Mouse (Mus musculus) gastrocnemius, adult 2 months (tissue): ENCODE measurements at regions not wholly inside any gene's neighbourhood (a gene's known extent, or its start where the extent isn't known, plus 50 kb on each side); places are given as distances from the start of the nearest gene placed in this dataset.

Source experiments
- DNase-seq: peaks from one replicate; pipeline ENCODE4 v3.0.0; 2022
- H3K27ac ChIP-seq: fragments of 200-600 bp; 2 replicates; pipeline ENCODE4 v1.8.1; 2022; ENCODE audit warnings: mild to moderate bottlenecking
- H3K4me3 ChIP-seq: fragments of 200-600 bp; 2 replicates; pipeline ENCODE4 v1.8.1; 2022; ENCODE audit warnings: mild to moderate bottlenecking, moderate library complexity
- CTCF ChIP-seq: fragments of 200-600 bp; IDR thresholded peaks from 2 replicates; pipeline ENCODE4 v1.8.1; 2022; ENCODE audit warnings: antibody characterized with exemption, mild to moderate bottlenecking, moderate library complexity
- intact Hi-C: fragments of 180-260 bp; cut with DNase I; formaldehyde crosslinking; loops from one replicate; pipeline ENCODE4 v1.15.1; 2025

GRCm38 (mm10) chr13:52175665-52176064 is 329.2 kb downstream of the Gadd45g start:
- intact Hi-C loops, result no loop called here
- no peak for TF ChIP-seq CTCF
- Histone ChIP-seq H3K27ac (peak overlapping the region; percentile 86), H3K4me3 (no peak overlapping the region)
- DNase-seq, result peak; percentile 26

GRCm38 (mm10) chr13:52179977-52180376 is 333.5 kb downstream of the Gadd45g start:
- no peak for TF ChIP-seq CTCF
- intact Hi-C loops, result no loop called here
- H3K4me3 ChIP-seq, result no peak overlapping the region
- H3K27ac ChIP-seq, result no peak overlapping the region
- DNase-seq, result no peak

- H3K4me3 ChIP-seq, result no peak overlapping the region
- intact Hi-C loops, result no loop called here
- no peak for DNase-seq
- H3K27ac ChIP-seq, result no peak overlapping the region
- no peak for TF ChIP-seq CTCF
Observed at GRCm38 (mm10) chr13:52183635-52184034, 337.2 kb downstream of the Gadd45g start.

- Histone ChIP-seq H3K4me3 (no peak overlapping the region), H3K27ac (no peak overlapping the region)
- no peak for DNase-seq
- TF ChIP-seq CTCF, result no peak
- intact Hi-C loops, result no loop called here
Observed at GRCm38 (mm10) chr13:52185574-52185973, 339.1 kb downstream of the Gadd45g start.

GRCm38 (mm10) chr13:52187841-52188604 is 341.5 kb downstream of the Gadd45g start:
- Histone ChIP-seq H3K27ac (peak overlapping the region; percentile 38), H3K4me3 (no peak overlapping the region)
- TF ChIP-seq CTCF, result peak; percentile 14; the same call in 1 of the 2 replicates
- peak; percentile 74 for DNase-seq
- intact Hi-C loops, result no loop called here

GRCm38 (mm10) chr13:52188605-52189003 is 342.1 kb downstream of the Gadd45g start:
- DNase-seq, result no peak
- no peak for TF ChIP-seq CTCF
- no peak overlapping the region; the same call in 1 of the 2 replicates for H3K27ac ChIP-seq
- intact Hi-C loops, result no loop called here
- no peak overlapping the region for H3K4me3 ChIP-seq

- intact Hi-C loops, result no loop called here
- Histone ChIP-seq H3K27ac (no peak overlapping the region), H3K4me3 (no peak overlapping the region)
- DNase-seq, result no peak
- no peak for TF ChIP-seq CTCF
Observed at GRCm38 (mm10) chr13:52189382-52189923, 341.6 kb downstream of the Diras2 start.

GRCm38 (mm10) chr13:52190256-52190655 is 340.8 kb downstream of the Diras2 start:
- no peak for TF ChIP-seq CTCF
- Histone ChIP-seq H3K27ac (no peak overlapping the region), H3K4me3 (no peak overlapping the region)
- DNase-seq, result no peak
- intact Hi-C loops, result no loop called here

GRCm38 (mm10) chr13:52190848-52191590 is 340.1 kb downstream of the Diras2 start:
- intact Hi-C loops, result no loop called here
- TF ChIP-seq CTCF, result no peak
- no peak for DNase-seq
- no peak overlapping the region for H3K27ac ChIP-seq
- H3K4me3 ChIP-seq, result no peak overlapping the region

- intact Hi-C loops, result no loop called here
- DNase-seq, result no peak
- TF ChIP-seq CTCF, result no peak
- H3K4me3 ChIP-seq, result no peak overlapping the region
- no peak overlapping the region for H3K27ac ChIP-seq
Observed at GRCm38 (mm10) chr13:52196917-52197316, 334.2 kb downstream of the Diras2 start.

- Histone ChIP-seq H3K27ac (no peak overlapping the region), H3K4me3 (no peak overlapping the region)
- DNase-seq, result no peak
- intact Hi-C loops, result no loop called here
- peak; percentile 28 for TF ChIP-seq CTCF
Observed at GRCm38 (mm10) chr13:52198649-52199348, 332.3 kb downstream of the Diras2 start.

GRCm38 (mm10) chr13:52202372-52202771 is 328.7 kb downstream of the Diras2 start:
- no peak for TF ChIP-seq CTCF
- no peak overlapping the region for H3K4me3 ChIP-seq
- H3K27ac ChIP-seq, result peak overlapping the region; percentile 35; the same call in 1 of the 2 replicates
- DNase-seq, result no peak
- intact Hi-C loops, result no loop called here

GRCm38 (mm10) chr13:52205951-52206350 is 325.1 kb downstream of the Diras2 start:
- H3K27ac ChIP-seq, result no peak overlapping the region
- no peak for TF ChIP-seq CTCF
- peak; percentile 34 for DNase-seq
- no peak overlapping the region for H3K4me3 ChIP-seq
- intact Hi-C loops, result no loop called here
